Mouse (Mus musculus) ES-Bruce4 (cell line): Measurements from ENCODE around the gene Ttc16. TPM values are rescaled to one million over a fixed set of nuclear protein-coding genes. Genes with fewer than 3 reads are reported as not detected.

Experiments used
- H3K27ac ChIP-seq: 2 replicates; pipeline ENCODE4 v1.5.1; 2012; ENCODE audit warnings: low read length, inconsistent platforms; ENCODE audit not compliant: insufficient read depth
- H3K27me3 ChIP-seq: 2 replicates; pipeline ENCODE4 v1.6.1; 2012; ENCODE audit warnings: mild to moderate bottlenecking, low read length, inconsistent platforms; ENCODE audit not compliant: control insufficient read depth, poor library complexity, insufficient read depth, severe bottlenecking
- H3K36me3 ChIP-seq: 2 replicates; pipeline ENCODE4 v1.6.1; 2012; ENCODE audit warnings: inconsistent platforms, mild to moderate bottlenecking, low read length, moderate library complexity; ENCODE audit not compliant: control insufficient read depth, poor library complexity, insufficient read depth, severe bottlenecking
- H3K4me1 ChIP-seq: one replicate; pipeline ENCODE4 v1.8.1; 2011; ENCODE audit warnings: low read length; ENCODE audit not compliant: control insufficient read depth, insufficient read depth
- H3K4me3 ChIP-seq: 2 replicates; pipeline ENCODE4 v1.5.1; 2011; ENCODE audit warnings: low read depth, mild to moderate bottlenecking, low read length
- H3K9ac ChIP-seq: 2 replicates; pipeline ENCODE4 v1.6.1; 2012; ENCODE audit warnings: low read depth, mild to moderate bottlenecking, inconsistent platforms; ENCODE audit not compliant: poor library complexity, severe bottlenecking
- H3K9me3 ChIP-seq: replicated peaks from 2 replicates; pipeline ENCODE4 v1.6.1; 2012; ENCODE audit warnings: mild to moderate bottlenecking, low read length, inconsistent platforms; ENCODE audit not compliant: control insufficient read depth, poor library complexity, insufficient read depth, severe bottlenecking
- CTCF ChIP-seq: IDR thresholded peaks from one replicate; pipeline ENCODE4 v1.8.1; 2011; ENCODE audit warnings: low read depth, low read length
- EP300 ChIP-seq: IDR thresholded peaks from 2 replicates; pipeline ENCODE4 v1.6.1; 2011; ENCODE audit warnings: low read depth, low read length; ENCODE audit not compliant: insufficient read depth
- POLR2A ChIP-seq: IDR thresholded peaks from one replicate; pipeline ENCODE4 v1.8.1; 2011; ENCODE audit warnings: low read length; ENCODE audit not compliant: insufficient read depth
- polyA plus RNA-seq: library from polyadenylated mRNA; stranded (reverse); fragments of >200 nt; gene quantifications from 2 replicates; pipeline ENCODE4 v1.2.4, GENCODE M21; 2011; ENCODE audit warnings: low read depth; ENCODE audit not compliant: missing spikeins, insufficient read depth, insufficient read length

Ttc16 gene
- polyA plus RNA-seq, 1 experiment = 2.2 TPM

DNA sequence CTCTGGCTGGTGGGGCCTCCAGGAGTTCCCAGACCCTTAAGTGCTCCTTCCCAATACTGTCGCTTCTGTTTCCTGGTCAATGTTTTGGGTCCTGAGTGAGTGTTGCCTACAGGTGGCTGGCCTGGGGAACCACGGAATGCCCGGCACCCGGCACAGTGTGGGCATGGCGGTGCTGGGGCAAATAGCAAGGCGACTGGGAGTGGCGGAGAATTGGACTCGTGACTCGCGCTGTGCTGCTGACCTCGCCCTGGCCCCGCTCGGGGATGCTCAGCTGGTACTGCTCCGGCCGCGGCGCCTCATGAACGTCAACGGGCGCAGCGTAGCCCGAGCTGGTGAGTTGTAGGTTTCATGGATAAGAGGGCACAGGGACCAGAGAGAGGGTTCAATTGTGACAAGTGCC lies 759 bp upstream of the Ttc16 start:
- TF ChIP-seq EP300 = no peak
- TF ChIP-seq POLR2A = no peak
- no peak overlapping the region for H3K27ac ChIP-seq
- H3K4me1 ChIP-seq = peaks cover 3% of the 10 kb centered on the region

DNA sequence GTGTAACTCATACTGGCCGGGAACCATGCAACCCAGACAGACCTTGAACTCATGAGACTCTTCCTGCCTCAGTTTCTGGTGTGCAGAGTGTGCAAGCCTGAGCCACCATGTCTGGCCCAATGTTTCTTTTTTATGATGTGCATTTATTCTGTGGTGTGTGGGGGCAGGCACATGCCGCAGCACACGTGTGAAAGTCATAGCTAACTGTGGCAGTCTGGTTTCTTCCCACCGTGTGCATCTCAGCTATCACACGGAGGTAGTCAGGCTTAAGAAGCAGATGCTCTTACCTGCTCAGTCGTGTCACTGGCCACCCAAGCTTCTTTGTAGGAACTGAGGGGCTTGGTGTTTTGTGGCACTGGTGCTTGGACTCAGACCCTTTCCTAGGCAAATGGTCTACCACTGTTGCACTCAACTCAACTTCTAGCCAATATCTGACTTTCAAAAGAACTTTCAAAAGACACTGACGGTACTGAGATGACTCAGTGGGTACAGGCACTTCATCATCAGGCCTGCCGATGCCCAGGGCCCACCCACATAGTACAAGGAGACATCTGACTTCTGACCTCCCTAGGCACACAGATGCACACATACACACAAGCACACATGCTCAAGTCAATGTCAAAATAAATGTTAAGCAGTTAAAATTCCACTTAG lies 2.7 kb downstream of the Ttc16 start:
- no peak for TF ChIP-seq POLR2A
- TF ChIP-seq CTCF = no peak
- TF ChIP-seq EP300 = no peak
- Histone ChIP-seq H3K9me3 (no peaks in the 10 kb centered on the region), H3K27me3 (no peaks in the 10 kb centered on the region), H3K27ac (no peak overlapping the region), H3K36me3 (no peaks in the 10 kb centered on the region), H3K9ac (no peak overlapping the region), H3K4me3 (no peak overlapping the region), H3K4me1 (no peaks in the 10 kb centered on the region)

More for the DNA sequence above, 759 bp upstream of the Ttc16 start:
- Histone ChIP-seq H3K27me3 (no peaks in the 10 kb centered on the region), H3K9me3 (no peaks in the 10 kb centered on the region), H3K36me3 (no peaks in the 10 kb centered on the region), H3K4me3 (peak overlapping the region; percentile 77), H3K9ac (peak overlapping the region; percentile 0; the same call in 1 of the 2 replicates)

DNA sequence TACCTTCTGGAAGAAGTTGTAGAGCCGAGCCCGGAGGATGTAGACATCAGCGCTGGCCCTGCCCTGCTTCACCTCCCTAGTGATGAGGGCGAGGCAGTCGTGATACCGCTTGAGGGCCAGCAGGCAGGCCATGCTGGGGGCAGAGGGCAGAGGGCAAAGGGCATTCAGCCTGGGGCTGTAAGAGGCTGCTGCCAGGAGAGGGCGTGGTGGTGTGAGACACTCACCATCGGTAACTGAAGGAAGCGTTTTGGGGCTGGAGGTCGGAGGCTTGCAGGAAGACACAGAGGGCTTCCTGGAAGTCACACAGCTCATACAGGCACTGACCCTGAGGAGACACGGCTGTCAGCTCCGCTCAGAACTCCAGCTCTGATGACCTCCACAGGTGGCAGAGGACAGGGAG lies 3.5 kb downstream of the Ttc16 start:
- TF ChIP-seq POLR2A = no peak
- TF ChIP-seq CTCF = peak; percentile 32
- TF ChIP-seq EP300 = no peak
- no peak overlapping the region for H3K27ac ChIP-seq
- no peak overlapping the region for H3K4me3 ChIP-seq
- no peaks in the 10 kb centered on the region for H3K36me3 ChIP-seq
- H3K9ac ChIP-seq = no peak overlapping the region
- H3K9me3 ChIP-seq = no peaks in the 10 kb centered on the region
- H3K27me3 ChIP-seq = no peaks in the 10 kb centered on the region
- no peaks in the 10 kb centered on the region for H3K4me1 ChIP-seq

- Histone ChIP-seq H3K4me1 (no peaks in the 10 kb centered on the region), H3K27ac (no peak overlapping the region), H3K4me3 (no peak overlapping the region), H3K9me3 (no peaks in the 10 kb centered on the region), H3K9ac (no peak overlapping the region), H3K36me3 (no peaks in the 10 kb centered on the region), H3K27me3 (no peaks in the 10 kb centered on the region)
- TF ChIP-seq EP300 (no peak), POLR2A (no peak), CTCF (no peak)
Measured at GRCm38 (mm10) chr2:32769327-32770085, 5.9 kb downstream of the Ttc16 start.

DNA sequence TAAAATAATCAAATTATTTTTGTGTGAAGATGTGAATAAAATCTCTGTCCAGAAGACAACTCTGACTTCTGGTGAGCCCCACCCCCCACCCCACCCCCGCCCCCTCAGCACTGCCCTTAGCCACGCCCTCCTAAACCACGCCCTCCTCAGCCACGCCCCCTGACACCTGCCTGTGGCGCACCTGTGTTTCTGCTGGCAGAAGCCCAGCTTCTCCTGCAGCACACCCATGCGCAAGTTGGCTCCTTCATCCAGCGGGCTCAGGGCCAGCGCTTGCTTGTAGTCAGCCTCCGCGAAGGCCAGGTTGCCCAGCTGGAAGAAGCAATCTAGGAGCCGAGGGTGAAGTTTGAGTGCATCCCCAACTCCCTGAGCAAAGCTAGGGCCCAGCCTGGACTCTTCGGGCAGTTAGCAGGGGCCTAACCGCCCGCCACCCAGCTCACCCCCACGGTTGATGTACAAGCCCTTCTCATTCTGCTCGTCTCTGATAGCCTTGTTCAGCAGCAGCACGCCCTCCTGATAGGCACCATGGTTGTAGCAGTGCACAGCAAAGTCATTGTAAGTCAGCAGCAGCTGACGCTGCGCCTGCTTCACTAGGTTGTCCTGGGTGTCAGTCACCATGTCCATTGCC lies 6.7 kb downstream of the Ttc16 start:
- Histone ChIP-seq H3K9me3 (no peaks in the 10 kb centered on the region), H3K4me3 (peak overlapping the region; percentile 15; the same call in 1 of the 2 replicates), H3K27me3 (no peaks in the 10 kb centered on the region), H3K4me1 (no peaks in the 10 kb centered on the region), H3K9ac (no peak overlapping the region), H3K27ac (no peak overlapping the region), H3K36me3 (no peaks in the 10 kb centered on the region)
- no peak for TF ChIP-seq CTCF
- peak; percentile 46 for TF ChIP-seq POLR2A
- TF ChIP-seq EP300 = no peak

DNA sequence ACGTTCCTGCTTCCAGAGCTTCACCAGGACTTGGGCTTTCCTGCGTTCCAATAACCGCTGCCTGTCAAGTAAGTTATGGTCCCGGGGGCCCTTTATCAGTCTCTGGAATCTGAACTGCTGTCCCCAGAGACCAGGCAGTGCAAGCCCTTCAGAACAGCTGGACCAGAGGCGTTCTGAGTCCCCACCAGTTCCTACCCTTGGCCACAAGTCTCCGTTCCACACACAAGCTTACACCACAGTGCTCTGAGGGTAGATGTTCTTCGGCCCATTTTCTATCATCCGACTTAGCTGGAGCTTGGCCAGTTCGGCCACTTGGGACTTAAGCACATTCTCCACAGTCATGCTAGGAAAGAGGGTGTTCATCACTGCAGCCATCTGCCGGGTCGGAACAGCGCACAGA lies 8.2 kb downstream of the Ttc16 start:
- H3K9ac ChIP-seq = no peak overlapping the region
- peaks cover 3% of the 10 kb centered on the region for H3K4me1 ChIP-seq

More for the DNA sequence above, 8.2 kb downstream of the Ttc16 start:
- Histone ChIP-seq H3K27ac (no peak overlapping the region), H3K36me3 (no peaks in the 10 kb centered on the region), H3K9me3 (no peaks in the 10 kb centered on the region), H3K4me3 (no peak overlapping the region), H3K27me3 (no peaks in the 10 kb centered on the region)
- no peak for TF ChIP-seq POLR2A
- no peak for TF ChIP-seq EP300
- TF ChIP-seq CTCF = no peak
